Mouse (Mus musculus): Measurements from ENCODE around the gene Syngr2.

DNA sequence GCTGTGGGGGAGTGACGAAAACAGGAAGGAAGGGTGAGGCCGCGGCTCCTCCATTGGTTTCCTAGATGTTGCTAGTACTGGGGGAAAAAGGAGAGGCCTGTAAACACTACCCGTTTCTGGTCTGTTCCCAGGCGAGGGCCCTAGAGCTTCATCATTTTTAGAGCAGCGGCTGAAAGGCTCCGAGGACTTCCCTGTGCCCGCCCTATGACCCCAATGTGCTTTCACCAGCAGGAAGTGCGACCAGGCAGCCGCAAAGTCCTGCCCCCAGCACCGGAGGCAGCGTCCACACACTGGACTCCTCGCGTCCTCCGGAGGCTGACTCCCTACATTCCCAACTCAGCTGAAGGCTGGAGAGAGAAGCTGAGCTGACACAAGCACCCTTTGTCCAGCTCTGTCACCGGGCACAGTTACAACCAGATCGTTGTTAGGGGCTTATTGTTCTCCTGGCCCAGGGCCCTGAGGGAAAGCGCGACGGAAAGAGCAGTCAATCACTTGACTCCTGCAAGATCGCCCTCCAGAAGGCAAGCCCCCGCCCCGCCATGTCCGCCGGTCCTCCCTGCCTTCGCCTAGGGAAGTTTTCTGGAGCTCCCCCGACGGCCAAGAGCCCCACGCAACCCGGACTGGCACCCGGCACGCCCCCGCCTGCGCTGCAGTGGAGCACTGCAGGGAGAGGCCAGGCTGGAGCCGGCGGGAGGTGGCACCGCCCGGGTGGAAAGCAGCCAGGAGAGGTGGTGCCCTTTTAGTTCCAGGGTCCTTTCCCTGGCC lies 29.9 kb upstream of the Syngr2 start:
- no peak for TF ChIP-seq CTCF (conservative IDR thresholded peaks at IDR 0.05; ENCODE audit: low read length)
- no peak for TF ChIP-seq NANOG (IDR thresholded peaks at IDR 0.05; ENCODE audit: borderline replicate concordance, low read length)
- TF ChIP-seq POU5F1 (IDR thresholded peaks at IDR 0.05; ENCODE audit: borderline replicate concordance, low read length): no peak

Data from E14TG2a.4 (cell line).